Mouse (Mus musculus): ENCODE measurements at regions not wholly inside any gene's neighbourhood (a gene's known extent, or its start where the extent isn't known, plus 50 kb on each side); places are given as distances from the start of the nearest gene placed in this dataset.

DNA sequence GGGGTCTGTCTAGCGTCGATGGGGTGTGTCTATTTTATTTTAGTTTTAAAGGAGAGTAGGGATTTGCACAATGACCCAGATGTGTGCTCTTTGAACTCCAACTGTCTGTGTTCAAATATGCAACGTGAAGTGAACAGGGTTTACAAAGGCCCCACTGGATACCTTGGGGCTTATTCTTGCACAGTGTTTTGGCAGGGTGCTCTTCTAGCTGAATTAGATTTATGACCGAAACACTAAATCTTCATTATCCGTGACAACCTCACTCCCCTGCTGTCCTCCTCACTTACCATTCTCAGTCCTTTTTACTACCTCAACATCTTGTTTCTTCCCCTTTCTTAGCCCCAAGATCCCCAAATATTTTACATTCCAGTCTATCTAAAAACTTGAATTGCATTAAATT lies 151.3 kb upstream of the Rspo3 start:
- no peaks in the 10 kb centered on the region for H3K9me3 ChIP-seq (ENCODE audit: control insufficient read depth, low read length)
- 68% methylated on average over 5 of the region's 5 CpGs for WGBS
- H3K4me3 ChIP-seq (replicated peaks; ENCODE audit: low read length): no peak overlapping the region
- no peaks in the 10 kb centered on the region for H3K27me3 ChIP-seq (replicated peaks; ENCODE audit: control insufficient read depth, insufficient read depth, low read length)
- no peak overlapping the region for H3K9ac ChIP-seq (replicated peaks; ENCODE audit: low read depth, low read length)
- no peak overlapping the region for H3K4me2 ChIP-seq (ENCODE audit: low read length)
- ATAC-seq: no peak
- no peak overlapping the region for H3K27ac ChIP-seq (ENCODE audit: low read length)
- H3K4me1 ChIP-seq (replicated peaks; ENCODE audit: control insufficient read depth, insufficient read depth, low read length): no peaks in the 10 kb centered on the region
- no peaks in the 10 kb centered on the region for H3K36me3 ChIP-seq (ENCODE audit: control insufficient read depth, insufficient read depth)

DNA sequence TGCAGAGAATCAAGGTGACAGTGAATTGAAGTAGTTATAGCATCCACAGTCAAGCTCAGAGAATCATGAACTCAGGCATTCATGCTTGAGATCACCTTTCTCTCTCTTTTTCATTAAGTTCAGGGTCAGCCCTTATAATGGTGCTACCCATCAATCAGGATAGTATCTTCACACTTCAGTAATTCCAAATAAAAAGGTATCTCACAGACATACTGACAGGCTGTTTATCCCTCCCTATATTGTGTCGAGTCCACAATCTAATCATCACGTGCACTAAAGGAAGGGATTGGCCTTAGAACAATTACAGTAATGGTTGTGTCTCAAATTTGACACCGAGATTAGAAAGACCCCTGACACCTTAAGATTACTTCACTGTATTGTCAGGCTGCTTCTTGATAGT lies 138.7 kb upstream of the Rspo3 start:
- Histone ChIP-seq H3K4me3 (replicated peaks; ENCODE audit: low read length) (no peak overlapping the region), H3K9me3 (ENCODE audit: control insufficient read depth, low read length) (no peaks in the 10 kb centered on the region), H3K27ac (ENCODE audit: low read length) (no peak overlapping the region), H3K27me3 (replicated peaks; ENCODE audit: control insufficient read depth, insufficient read depth, low read length) (no peaks in the 10 kb centered on the region), H3K4me2 (ENCODE audit: low read length) (no peak overlapping the region), H3K4me1 (replicated peaks; ENCODE audit: control insufficient read depth, insufficient read depth, low read length) (no peaks in the 10 kb centered on the region), H3K36me3 (ENCODE audit: control insufficient read depth, insufficient read depth) (no peaks in the 10 kb centered on the region), H3K9ac (replicated peaks; ENCODE audit: low read depth, low read length) (no peak overlapping the region)
- no peak for ATAC-seq
- WGBS: 17% methylated on average over 3 of the region's 3 CpGs

DNA sequence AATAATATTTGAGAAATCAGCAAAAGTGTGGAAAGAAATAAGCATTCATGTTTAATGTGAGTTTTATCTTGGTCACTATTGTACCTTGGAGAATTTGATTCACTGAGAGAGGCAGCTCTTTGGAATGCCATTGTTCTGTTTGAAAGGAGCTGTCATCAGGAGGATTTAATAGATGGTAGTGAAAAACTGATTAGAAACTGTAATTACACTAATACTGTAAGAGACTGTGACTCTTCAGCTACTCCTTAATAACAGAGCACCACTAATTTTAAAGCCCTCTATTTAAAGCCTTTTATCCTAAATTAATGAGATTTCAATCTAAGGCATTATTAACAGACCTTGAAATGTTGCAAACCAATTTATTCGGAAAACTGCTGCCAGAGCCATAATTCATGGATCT lies 126.1 kb upstream of the Rspo3 start:
- Histone ChIP-seq H3K27me3 (replicated peaks; ENCODE audit: control insufficient read depth, insufficient read depth, low read length) (no peaks in the 10 kb centered on the region), H3K27ac (ENCODE audit: low read length) (no peak overlapping the region), H3K9me3 (ENCODE audit: control insufficient read depth, low read length) (no peaks in the 10 kb centered on the region), H3K4me2 (ENCODE audit: low read length) (no peak overlapping the region), H3K36me3 (ENCODE audit: control insufficient read depth, insufficient read depth) (no peaks in the 10 kb centered on the region), H3K4me3 (replicated peaks; ENCODE audit: low read length) (no peak overlapping the region), H3K9ac (replicated peaks; ENCODE audit: low read depth, low read length) (no peak overlapping the region), H3K4me1 (replicated peaks; ENCODE audit: control insufficient read depth, insufficient read depth, low read length) (no peaks in the 10 kb centered on the region)
- ATAC-seq: peak; percentile 89
- 17% methylated on average over 1 of the region's 1 CpGs for WGBS

DNA sequence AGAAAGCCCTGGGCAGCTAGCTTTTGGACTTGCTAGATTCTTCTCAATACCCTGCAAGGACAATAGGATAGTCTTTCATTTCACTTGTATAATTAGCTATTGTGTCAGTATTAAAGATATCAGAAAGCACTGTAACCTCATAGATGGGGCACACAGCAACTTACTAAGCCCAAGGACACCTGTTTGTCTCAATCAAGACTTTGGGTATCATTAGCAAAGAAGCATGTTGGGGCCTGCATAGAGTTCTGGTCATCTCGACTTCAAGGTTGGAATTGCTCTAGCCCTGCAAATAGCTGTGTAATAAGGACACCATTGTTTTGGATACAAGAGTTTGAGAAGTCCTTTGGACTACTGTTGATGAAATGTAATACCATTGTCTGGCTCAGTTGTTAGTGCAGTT lies 104.6 kb upstream of the Rspo3 start:
- 79% methylated on average over 1 of the region's 1 CpGs for WGBS
- 0 out of 2 replicates have a peak, but pooled peaks cover 2% of the 10 kb centered on the region for H3K4me1 ChIP-seq (replicated peaks; ENCODE audit: control insufficient read depth, insufficient read depth, low read length)
- no peaks in the 10 kb centered on the region for H3K36me3 ChIP-seq (ENCODE audit: control insufficient read depth, insufficient read depth)
- no peak for ATAC-seq
- H3K4me2 ChIP-seq (ENCODE audit: low read length): no peak overlapping the region
- H3K4me3 ChIP-seq (replicated peaks; ENCODE audit: low read length): no peak overlapping the region
- H3K9me3 ChIP-seq (ENCODE audit: control insufficient read depth, low read length): no peaks in the 10 kb centered on the region
- H3K27ac ChIP-seq (ENCODE audit: low read length): no peak overlapping the region
- no peak overlapping the region for H3K9ac ChIP-seq (replicated peaks; ENCODE audit: low read depth, low read length)
- no peaks in the 10 kb centered on the region for H3K27me3 ChIP-seq (replicated peaks; ENCODE audit: control insufficient read depth, insufficient read depth, low read length)

DNA sequence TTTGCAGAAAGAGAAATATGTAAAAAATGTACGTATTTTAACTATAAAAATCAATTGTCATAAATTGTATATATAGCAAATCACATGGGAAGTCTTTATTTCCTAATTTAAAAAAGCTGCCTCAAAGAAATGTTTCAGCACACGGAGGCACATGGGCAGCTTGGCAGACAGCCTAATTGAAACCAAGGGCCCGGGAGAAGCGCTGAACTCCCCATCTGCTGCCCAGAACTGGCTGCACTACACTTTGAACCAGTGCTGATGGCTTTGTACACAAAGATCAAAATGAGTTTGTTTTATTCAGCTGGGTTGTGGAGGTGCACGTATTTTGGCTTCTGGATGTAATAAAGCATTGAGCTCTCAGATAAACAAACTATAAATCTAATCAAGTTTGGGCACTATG lies 100.2 kb upstream of the Rspo3 start:
- H3K4me1 ChIP-seq (replicated peaks; ENCODE audit: control insufficient read depth, insufficient read depth, low read length): 0 out of 2 replicates have a peak, but pooled peaks cover 2% of the 10 kb centered on the region
- no peak overlapping the region for H3K9ac ChIP-seq (replicated peaks; ENCODE audit: low read depth, low read length)
- WGBS: 23% methylated on average over 5 of the region's 5 CpGs
- H3K27ac ChIP-seq (ENCODE audit: low read length): no peak overlapping the region
- ATAC-seq: peak; percentile 83
- no peaks in the 10 kb centered on the region for H3K36me3 ChIP-seq (ENCODE audit: control insufficient read depth, insufficient read depth)
- H3K9me3 ChIP-seq (ENCODE audit: control insufficient read depth, low read length): no peaks in the 10 kb centered on the region
- H3K4me3 ChIP-seq (replicated peaks; ENCODE audit: low read length): no peak overlapping the region
- H3K4me2 ChIP-seq (ENCODE audit: low read length): no peak overlapping the region
- H3K27me3 ChIP-seq (replicated peaks; ENCODE audit: control insufficient read depth, insufficient read depth, low read length): no peaks in the 10 kb centered on the region

DNA sequence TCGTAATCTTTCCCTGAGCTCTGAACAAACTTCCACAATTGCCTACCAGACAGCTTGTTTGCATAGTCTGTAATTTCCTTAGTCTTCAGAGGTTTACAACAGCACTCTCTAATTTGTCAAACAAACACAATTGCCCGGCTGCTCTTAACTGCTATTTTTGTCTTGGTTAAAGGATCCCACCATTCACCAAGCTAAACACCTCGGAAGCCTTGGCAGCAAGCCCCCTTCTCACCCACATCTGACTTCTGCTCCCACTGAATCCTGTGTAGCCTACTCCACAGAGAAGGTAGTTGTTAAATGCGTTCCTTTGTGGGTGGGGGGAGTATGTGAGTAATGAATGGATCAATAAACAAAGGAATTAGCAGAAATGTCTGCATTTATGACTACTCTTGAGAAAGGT lies 59.8 kb upstream of the Rspo3 start:
- ATAC-seq: peak; percentile 50; the same call in 1 of the 2 replicates
- no peak overlapping the region for H3K4me3 ChIP-seq (replicated peaks; ENCODE audit: low read length)
- no peak overlapping the region for H3K27ac ChIP-seq (ENCODE audit: low read length)
- no peaks in the 10 kb centered on the region for H3K9me3 ChIP-seq (ENCODE audit: control insufficient read depth, low read length)
- no peaks in the 10 kb centered on the region for H3K36me3 ChIP-seq (ENCODE audit: control insufficient read depth, insufficient read depth)
- WGBS: 23% methylated on average over 4 of the region's 4 CpGs
- H3K27me3 ChIP-seq (replicated peaks; ENCODE audit: control insufficient read depth, insufficient read depth, low read length): no peaks in the 10 kb centered on the region
- no peak overlapping the region for H3K9ac ChIP-seq (replicated peaks; ENCODE audit: low read depth, low read length)
- no peak overlapping the region for H3K4me2 ChIP-seq (ENCODE audit: low read length)
- 0 out of 2 replicates have a peak, but pooled peaks cover 2% of the 10 kb centered on the region for H3K4me1 ChIP-seq (replicated peaks; ENCODE audit: control insufficient read depth, insufficient read depth, low read length)

DNA sequence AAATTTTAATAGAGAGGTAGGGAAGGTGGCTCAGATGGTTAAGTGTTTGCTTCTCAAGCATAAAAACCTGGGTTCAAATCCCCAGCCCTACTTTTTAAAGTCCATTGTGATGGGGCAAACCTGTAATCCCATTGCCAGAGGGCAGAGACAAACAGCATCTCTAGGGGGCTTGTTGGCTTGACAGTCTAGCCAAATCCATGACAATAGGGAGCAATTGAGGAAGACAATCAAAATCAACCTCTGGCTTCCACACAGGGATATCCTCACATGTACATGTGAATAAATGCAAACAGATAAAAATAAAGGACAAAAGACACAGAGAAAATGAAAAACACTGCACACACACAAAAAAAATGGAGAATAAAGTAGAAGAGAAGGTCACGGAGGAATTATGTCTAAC lies 59.3 kb upstream of the Rspo3 start:
- Histone ChIP-seq H3K9ac (replicated peaks; ENCODE audit: low read depth, low read length) (no peak overlapping the region), H3K27me3 (replicated peaks; ENCODE audit: control insufficient read depth, insufficient read depth, low read length) (no peaks in the 10 kb centered on the region), H3K36me3 (ENCODE audit: control insufficient read depth, insufficient read depth) (no peaks in the 10 kb centered on the region), H3K9me3 (ENCODE audit: control insufficient read depth, low read length) (no peaks in the 10 kb centered on the region), H3K4me1 (replicated peaks; ENCODE audit: control insufficient read depth, insufficient read depth, low read length) (0 out of 2 replicates have a peak, but pooled peaks cover 2% of the 10 kb centered on the region), H3K4me2 (ENCODE audit: low read length) (no peak overlapping the region), H3K4me3 (replicated peaks; ENCODE audit: low read length) (no peak overlapping the region), H3K27ac (ENCODE audit: low read length) (no peak overlapping the region)
- 43% methylated on average over 1 of the region's 1 CpGs for WGBS
- no peak for ATAC-seq

DNA sequence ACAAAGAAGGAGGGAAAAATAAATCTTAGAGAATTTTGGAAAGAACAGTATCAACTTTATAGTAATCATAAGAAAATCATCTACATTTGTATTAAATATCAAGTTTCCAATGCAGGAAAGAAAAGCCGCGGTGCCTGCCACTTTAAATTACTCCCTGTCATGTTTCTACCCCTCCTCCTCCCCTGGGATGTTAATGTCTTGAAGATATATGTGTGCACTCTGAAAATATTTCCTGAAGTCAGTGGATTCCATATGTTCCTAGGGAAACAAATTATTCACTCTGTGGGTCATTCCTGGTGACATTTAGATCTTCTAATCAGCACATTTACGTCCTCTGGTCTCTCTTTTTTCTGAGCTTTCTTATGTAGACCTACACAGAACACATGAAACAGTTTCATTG lies 57.2 kb upstream of the Rspo3 start:
- no peaks in the 10 kb centered on the region for H3K27me3 ChIP-seq (replicated peaks; ENCODE audit: control insufficient read depth, insufficient read depth, low read length)
- no peaks in the 10 kb centered on the region for H3K9me3 ChIP-seq (ENCODE audit: control insufficient read depth, low read length)
- no peak overlapping the region for H3K4me2 ChIP-seq (ENCODE audit: low read length)
- 75% methylated on average over 3 of the region's 3 CpGs for WGBS
- no peak overlapping the region for H3K27ac ChIP-seq (ENCODE audit: low read length)
- no peak for ATAC-seq
- no peaks in the 10 kb centered on the region for H3K36me3 ChIP-seq (ENCODE audit: control insufficient read depth, insufficient read depth)
- no peak overlapping the region for H3K4me3 ChIP-seq (replicated peaks; ENCODE audit: low read length)
- 0 out of 2 replicates have a peak, but pooled peaks cover 2% of the 10 kb centered on the region for H3K4me1 ChIP-seq (replicated peaks; ENCODE audit: control insufficient read depth, insufficient read depth, low read length)
- H3K9ac ChIP-seq (replicated peaks; ENCODE audit: low read depth, low read length): no peak overlapping the region

DNA sequence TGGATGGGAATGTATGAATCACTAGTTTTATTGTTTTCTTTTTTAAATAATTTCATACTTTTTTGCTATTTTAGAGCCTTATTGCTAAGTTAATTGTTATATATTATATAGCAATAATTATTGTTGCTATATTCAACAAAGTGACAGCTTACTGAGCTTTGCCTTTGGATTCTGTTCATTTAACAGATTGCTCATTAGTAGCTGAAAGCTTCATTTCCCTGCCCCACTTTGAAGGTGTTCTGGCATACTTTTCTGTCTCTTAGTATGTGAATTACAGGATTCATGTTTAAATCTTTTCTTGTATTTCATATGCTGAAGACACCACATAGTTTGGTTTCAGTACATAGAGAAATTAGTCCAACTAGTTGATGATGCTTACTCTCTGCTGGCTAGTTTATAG lies 54.5 kb upstream of the Rspo3 start:
- Histone ChIP-seq H3K4me3 (replicated peaks; ENCODE audit: low read length) (no peak overlapping the region), H3K27ac (ENCODE audit: low read length) (peak overlapping the region; percentile 60), H3K9me3 (ENCODE audit: control insufficient read depth, low read length) (no peaks in the 10 kb centered on the region), H3K4me2 (ENCODE audit: low read length) (no peak overlapping the region), H3K36me3 (ENCODE audit: control insufficient read depth, insufficient read depth) (no peaks in the 10 kb centered on the region), H3K9ac (replicated peaks; ENCODE audit: low read depth, low read length) (no peak overlapping the region), H3K27me3 (replicated peaks; ENCODE audit: control insufficient read depth, insufficient read depth, low read length) (no peaks in the 10 kb centered on the region), H3K4me1 (replicated peaks; ENCODE audit: control insufficient read depth, insufficient read depth, low read length) (0 out of 2 replicates have a peak, but pooled peaks cover 2% of the 10 kb centered on the region)
- ATAC-seq: peak; percentile 83

DNA sequence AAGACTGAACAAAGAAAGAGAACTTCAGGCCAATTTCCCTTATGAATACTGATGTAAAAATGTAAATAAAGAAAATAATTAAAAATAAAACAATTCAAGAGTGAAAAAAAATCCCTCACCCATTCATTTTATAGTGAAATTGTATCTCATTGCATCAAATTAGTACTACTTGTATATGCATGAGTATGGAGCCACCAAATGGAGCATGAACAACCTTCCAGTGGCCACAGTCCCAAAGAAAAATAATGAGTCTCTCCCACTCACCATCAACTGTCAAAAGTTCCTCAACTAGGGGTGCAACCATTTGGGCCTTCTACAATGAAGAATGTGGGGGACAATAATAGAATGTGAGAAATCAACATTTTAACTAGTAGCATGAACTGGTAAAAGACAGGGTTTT lies 54.1 kb upstream of the Rspo3 start:
- H3K9me3 ChIP-seq (ENCODE audit: control insufficient read depth, low read length): no peaks in the 10 kb centered on the region
- no peaks in the 10 kb centered on the region for H3K27me3 ChIP-seq (replicated peaks; ENCODE audit: control insufficient read depth, insufficient read depth, low read length)
- 0 out of 2 replicates have a peak, but pooled peaks cover 2% of the 10 kb centered on the region for H3K4me1 ChIP-seq (replicated peaks; ENCODE audit: control insufficient read depth, insufficient read depth, low read length)
- no peak overlapping the region for H3K4me2 ChIP-seq (ENCODE audit: low read length)
- no peak overlapping the region for H3K9ac ChIP-seq (replicated peaks; ENCODE audit: low read depth, low read length)
- no peak overlapping the region for H3K27ac ChIP-seq (ENCODE audit: low read length)
- peak; percentile 93 for ATAC-seq
- no peak overlapping the region for H3K4me3 ChIP-seq (replicated peaks; ENCODE audit: low read length)
- H3K36me3 ChIP-seq (ENCODE audit: control insufficient read depth, insufficient read depth): no peaks in the 10 kb centered on the region
